Mouse (Mus musculus) embryonic facial prominence, embryonic 11.5 days (tissue): ENCODE results near the gene Xrcc5. TPM values are rescaled to one million over a fixed set of nuclear protein-coding genes. Genes with fewer than 3 reads are reported as not detected.

Source experiments
- ATAC-seq: fragments of 200-750 bp; cut with Nextera tagmentation; replicated peaks from 2 replicates; pipeline ENCODE4 v1.8.0; 2017; ENCODE audit warnings: low read depth; ENCODE audit not compliant: insufficient number of reproducible peaks, low FRiP score, low TSS enrichment
- DNase-seq: peaks from one replicate; pipeline ENCODE4 v3.0.0-alpha.2; 2015; ENCODE audit warnings: low spot score
- H3K27ac ChIP-seq: fragments of 300-500 bp; sonication (generic); replicated peaks from 2 replicates; pipeline ENCODE4 v1.5.1; 2014; ENCODE audit warnings: mild to moderate bottlenecking, low read depth, low read length, control low read depth
- H3K27me3 ChIP-seq: fragments of 300-500 bp; sonication (generic); 2 replicates; pipeline ENCODE4 v1.6.1; 2014; ENCODE audit warnings: mild to moderate bottlenecking, low read length, moderate library complexity, mixed read lengths; ENCODE audit not compliant: control insufficient read depth, insufficient read depth
- H3K36me3 ChIP-seq: fragments of 300-500 bp; sonication (generic); replicated peaks from 2 replicates; pipeline ENCODE4 v1.6.1; 2014; ENCODE audit warnings: low read depth, mild to moderate bottlenecking, low read length, moderate library complexity, mixed read lengths; ENCODE audit not compliant: control insufficient read depth, insufficient read depth
- H3K4me1 ChIP-seq: fragments of 300-500 bp; sonication (generic); 2 replicates; pipeline ENCODE4 v1.6.1; 2014; ENCODE audit warnings: low read length, mixed read lengths; ENCODE audit not compliant: control insufficient read depth, insufficient read depth
- H3K4me2 ChIP-seq: fragments of 300-500 bp; sonication (generic); 2 replicates; pipeline ENCODE4 v1.6.1; 2014; ENCODE audit warnings: low read depth, mild to moderate bottlenecking, control low read depth, low read length, moderate library complexity
- H3K4me3 ChIP-seq: fragments of 300-500 bp; sonication (generic); 2 replicates; pipeline ENCODE4 v1.5.1; 2014; ENCODE audit warnings: low read depth, low read length, control low read depth
- H3K9ac ChIP-seq: fragments of 300-500 bp; sonication (generic); replicated peaks from 2 replicates; pipeline ENCODE4 v1.6.1; 2014; ENCODE audit warnings: mild to moderate bottlenecking, control low read depth, low read length
- H3K9me3 ChIP-seq: fragments of 300-500 bp; sonication (generic); replicated peaks from 2 replicates; pipeline ENCODE4 v1.6.1; 2016; ENCODE audit warnings: mild to moderate bottlenecking, low read length, inconsistent platforms, mixed read lengths; ENCODE audit not compliant: control insufficient read depth
- WGBS: fragments of 180-500 bp; shearing (Covaris S2); extraction: QIAGEN DNeasy Blood & Tissue Kit; methylation state at CpG from one replicate; pipeline ENCODE4 v1.1.7; 2014; 5-methylcytosine and 5-hydroxymethylcytosine counted together
- polyA plus RNA-seq: library from polyadenylated mRNA; unstranded; fragments of >200 nt; fragmentation: Nextera tagmentation; extraction: Ambion mirVana; gene quantifications from 2 replicates; pipeline ENCODE4 v1.2.1, GENCODE M21; 2014

Xrcc5 gene
- polyA plus RNA-seq, 1 experiment from 2014 or later, result 77.8 TPM

- Histone ChIP-seq H3K9me3 (no peaks in the 10 kb centered on the region), H3K27ac (no peak overlapping the region), H3K9ac (no peak overlapping the region), H3K36me3 (no peaks in the 10 kb centered on the region; the same call in 1 of the 2 replicates), H3K4me3 (no peak overlapping the region), H3K4me2 (no peak overlapping the region), H3K27me3 (no peaks in the 10 kb centered on the region), H3K4me1 (no peaks in the 10 kb centered on the region)
- DNase-seq (no peak), ATAC-seq (no peak)
- 86% methylated on average over 2 of the region's 2 CpGs for WGBS
These were observed 47.6 kb downstream of the Xrcc5 start for GRCm38 (mm10) chr1:72354856-72355255.

GRCm38 (mm10) chr1:72358216-72358615 is 51.0 kb downstream of the Xrcc5 start:
- 92% methylated on average over 2 of the region's 2 CpGs for WGBS
- no peaks in the 10 kb centered on the region for H3K4me1 ChIP-seq
- ATAC-seq, result no peak
- no peak overlapping the region for H3K4me3 ChIP-seq
- no peaks in the 10 kb centered on the region for H3K9me3 ChIP-seq
- DNase-seq, result no peak
- no peak overlapping the region for H3K27ac ChIP-seq
- no peak overlapping the region for H3K9ac ChIP-seq
- H3K27me3 ChIP-seq, result no peaks in the 10 kb centered on the region
- no peak overlapping the region for H3K4me2 ChIP-seq
- H3K36me3 ChIP-seq, result no peaks in the 10 kb centered on the region; the same call in 1 of the 2 replicates

- no peak overlapping the region for H3K4me3 ChIP-seq
- no peak for DNase-seq
- H3K27ac ChIP-seq, result no peak overlapping the region
- H3K36me3 ChIP-seq, result no peaks in the 10 kb centered on the region; the same call in 1 of the 2 replicates
- no peak overlapping the region for H3K9ac ChIP-seq
- H3K4me2 ChIP-seq, result no peak overlapping the region
- H3K9me3 ChIP-seq, result no peaks in the 10 kb centered on the region
- no peaks in the 10 kb centered on the region for H3K27me3 ChIP-seq
- no peaks in the 10 kb centered on the region for H3K4me1 ChIP-seq
- no peak for ATAC-seq
- WGBS, result 94% methylated on average over 2 of the region's 2 CpGs
These were observed 52.2 kb downstream of the Xrcc5 start for GRCm38 (mm10) chr1:72359462-72359861.

GRCm38 (mm10) chr1:72360809-72361208 is 53.6 kb downstream of the Xrcc5 start:
- Histone ChIP-seq H3K4me1 (no peaks in the 10 kb centered on the region), H3K9me3 (no peaks in the 10 kb centered on the region), H3K27me3 (no peaks in the 10 kb centered on the region), H3K4me2 (no peak overlapping the region), H3K27ac (no peak overlapping the region), H3K36me3 (no peaks in the 10 kb centered on the region; the same call in 1 of the 2 replicates), H3K4me3 (no peak overlapping the region), H3K9ac (no peak overlapping the region)
- no peak for ATAC-seq
- WGBS, result 95% methylated on average over 4 of the region's 4 CpGs
- no peak for DNase-seq

GRCm38 (mm10) chr1:72364661-72365060 is 57.4 kb downstream of the Xrcc5 start:
- WGBS, result 88% methylated on average over 8 of the region's 8 CpGs
- Histone ChIP-seq H3K9ac (no peak overlapping the region), H3K4me3 (no peak overlapping the region), H3K27ac (no peak overlapping the region), H3K36me3 (no peaks in the 10 kb centered on the region), H3K27me3 (no peaks in the 10 kb centered on the region), H3K4me2 (no peak overlapping the region), H3K9me3 (no peaks in the 10 kb centered on the region), H3K4me1 (no peaks in the 10 kb centered on the region)
- DNase-seq (no peak), ATAC-seq (no peak)

- no peaks in the 10 kb centered on the region for H3K27me3 ChIP-seq
- H3K36me3 ChIP-seq, result no peaks in the 10 kb centered on the region
- no peak overlapping the region for H3K9ac ChIP-seq
- no peak overlapping the region for H3K27ac ChIP-seq
- no peaks in the 10 kb centered on the region for H3K9me3 ChIP-seq
- no peak overlapping the region for H3K4me2 ChIP-seq
- H3K4me1 ChIP-seq, result no peaks in the 10 kb centered on the region
- H3K4me3 ChIP-seq, result no peak overlapping the region
- ATAC-seq, result no peak
- 83% methylated on average over 1 of the region's 1 CpGs for WGBS
- DNase-seq, result no peak
These were observed 65.3 kb downstream of the Xrcc5 start for GRCm38 (mm10) chr1:72372512-72372911.

GRCm38 (mm10) chr1:72372913-72373312 is 65.7 kb downstream of the Xrcc5 start:
- Histone ChIP-seq H3K4me3 (no peak overlapping the region), H3K4me2 (no peak overlapping the region), H3K27ac (no peak overlapping the region), H3K36me3 (no peaks in the 10 kb centered on the region), H3K9me3 (no peaks in the 10 kb centered on the region), H3K27me3 (no peaks in the 10 kb centered on the region), H3K9ac (no peak overlapping the region), H3K4me1 (no peaks in the 10 kb centered on the region)
- ATAC-seq (no peak), DNase-seq (no peak)
- 96% methylated on average over 3 of the region's 3 CpGs for WGBS

- Histone ChIP-seq H3K4me1 (no peaks in the 10 kb centered on the region), H3K36me3 (no peaks in the 10 kb centered on the region), H3K4me3 (no peak overlapping the region), H3K4me2 (no peak overlapping the region), H3K9me3 (no peaks in the 10 kb centered on the region), H3K27me3 (no peaks in the 10 kb centered on the region), H3K27ac (no peak overlapping the region), H3K9ac (no peak overlapping the region)
- 78% methylated on average over 6 of the region's 6 CpGs for WGBS
- DNase-seq (no peak), ATAC-seq (no peak)
These were observed 66.4 kb downstream of the Xrcc5 start for GRCm38 (mm10) chr1:72373648-72374047.
